19 mouse cellular contexts compared by ENCODE assay signal in the genomic region with DNA sequence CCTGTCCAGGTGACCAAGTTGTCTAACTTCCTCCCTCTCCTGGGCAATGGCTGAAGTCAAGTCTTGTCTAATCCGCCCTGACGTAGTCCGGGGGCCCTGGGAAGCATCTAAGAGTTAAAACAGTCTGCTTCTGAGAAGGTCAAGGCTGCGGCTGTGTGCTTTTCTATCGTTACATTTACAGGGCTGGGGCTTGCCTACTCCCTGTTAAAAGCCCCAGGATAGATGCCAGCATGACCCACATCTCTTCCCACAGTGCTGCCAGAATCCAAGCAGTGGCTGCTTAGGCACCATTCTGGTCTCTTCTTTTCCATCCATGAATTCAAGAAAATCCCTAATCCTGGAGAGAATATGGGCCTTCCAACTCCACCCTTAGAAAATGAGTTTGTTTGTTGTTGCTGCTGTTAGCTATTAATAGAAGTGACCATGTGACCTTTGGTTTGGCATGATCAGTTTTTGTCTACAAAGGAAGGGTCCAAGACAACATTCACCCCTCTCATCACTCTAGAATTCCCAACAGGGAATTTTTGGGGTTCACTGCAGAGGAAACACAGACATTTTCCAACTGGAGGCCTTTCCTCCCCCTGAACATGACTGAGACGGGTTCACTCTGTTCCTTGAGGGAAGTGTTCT. TPM values are rescaled to one million over a fixed set of nuclear protein-coding genes. Genes with fewer than 3 reads are reported as not detected.
DNase-seq lines count a peak whose midpoint lies in the region; ATAC-seq lines count a peak whose summit lies in the region.
"Had no signal": no experiment of that assay in that cellular context is flagged by ENCODE, and none has a peak within 500 bp of the region (broad histone marks: within the 10 kb centered on the region; RNA-seq: fewer than 3 reads in every experiment).

No protein-coding gene starts in this region.

- H3K27me3 ChIP-seq in kidney, embryonic 16.5 days (ENCODE audit: insufficient read depth, low read length) = no peaks in the 10 kb centered on the region
- H3K27me3 ChIP-seq in kidney, embryonic 15.5 days = no peaks in the 10 kb centered on the region
- H3K27me3 ChIP-seq: liver, embryonic 13.5 days; neural tube, embryonic 15.5 days had no signal

- no peak overlapping the region for H3K4me2 ChIP-seq in kidney, embryonic 16.5 days (replicated peaks; ENCODE audit: low read depth, low read length)
- H3K4me2 ChIP-seq in kidney, embryonic 15.5 days = no peak overlapping the region
- H3K4me2 ChIP-seq: liver, embryonic 13.5 days; neural tube, embryonic 15.5 days had no signal

- H3K4me3 ChIP-seq in kidney, embryonic 16.5 days (ENCODE audit: low read length) = no peak overlapping the region
- no peak overlapping the region for H3K4me3 ChIP-seq in kidney, embryonic 15.5 days (replicated peaks)
- H3K4me3 ChIP-seq: liver, embryonic 13.5 days; neural tube, embryonic 15.5 days had no signal

- ATAC-seq in frontal cortex, adult (ENCODE audit: low TSS enrichment) = peak; percentile 38; the same call in 1 of the 2 replicates
- 0 out of 2 replicates have a peak, but pooled peaks have one; percentile 14 for ATAC-seq in kidney, embryonic 16.5 days (ENCODE audit: low FRiP score, low TSS enrichment)
- no peak for ATAC-seq in kidney, embryonic 15.5 days (replicated peaks; ENCODE audit: low FRiP score)
- peak; percentile 51; the same call in 1 of the 2 replicates for ATAC-seq in megakaryocyte, adult 5-6 weeks (ENCODE audit: poor library complexity, severe bottlenecking)
- ATAC-seq: forebrain, embryonic 14.5 days; hindbrain, embryonic 16.5 days had no signal

- DNase-seq in frontal cortex, postnatal 25 days (ENCODE audit: low spot score in 2 of 2) = no peak
- DNase-seq in testis, postnatal 14 days (ENCODE audit: low spot score) = peak; percentile 62
- DNase-seq: B cell, adult 2 months; cerebellum, adult 8-10 months; cerebellum, postnatal 25 days; layer of hippocampus, postnatal 36 days; liver, embryonic 13.5 days; lung, postnatal 10 days; midbrain, embryonic 14.5 days; right cerebral cortex, adult 18-20 months; spleen, adult 18-20 months had no signal

- WGBS in kidney, embryonic 16.5 days = 69% methylated on average over 6 of the region's 6 CpGs
- 71% methylated on average over 6 of the region's 6 CpGs for WGBS in kidney, embryonic 15.5 days

- H3K9ac ChIP-seq in kidney, embryonic 16.5 days (replicated peaks; ENCODE audit: low read length) = no peak overlapping the region
- no peak overlapping the region for H3K9ac ChIP-seq in kidney, embryonic 15.5 days
- H3K9ac ChIP-seq: liver, embryonic 13.5 days; neural tube, embryonic 15.5 days had no signal

- H3K9me3 ChIP-seq in kidney, embryonic 16.5 days (ENCODE audit: low read length) = no peaks in the 10 kb centered on the region
- H3K9me3 ChIP-seq in kidney, embryonic 15.5 days (replicated peaks) = no peaks in the 10 kb centered on the region
- H3K9me3 ChIP-seq: liver, embryonic 13.5 days; neural tube, embryonic 15.5 days had no signal

- H3K36me3 ChIP-seq in kidney, embryonic 16.5 days (ENCODE audit: insufficient read depth, low read length) = no peaks in the 10 kb centered on the region
- no peaks in the 10 kb centered on the region for H3K36me3 ChIP-seq in kidney, embryonic 15.5 days
- H3K36me3 ChIP-seq: liver, embryonic 13.5 days; neural tube, embryonic 15.5 days had no signal

- 0 out of 2 replicates have a peak overlapping the region, but pooled peaks have one; percentile 32 for H3K27ac ChIP-seq in kidney, embryonic 16.5 days (ENCODE audit: low read length)
- no peak overlapping the region for H3K27ac ChIP-seq in kidney, embryonic 15.5 days
- H3K27ac ChIP-seq: liver, embryonic 13.5 days; macrophage; neural tube, embryonic 15.5 days had no signal

- H3K4me1 ChIP-seq in kidney, embryonic 16.5 days (ENCODE audit: insufficient read depth, low read length) = peaks cover 9% of the 10 kb centered on the region
- H3K4me1 ChIP-seq in kidney, embryonic 15.5 days = peaks cover 14% of the 10 kb centered on the region
- H3K4me1 ChIP-seq: liver, embryonic 13.5 days; neural tube, embryonic 15.5 days had no signal

RNA-seq across cellular contexts. Expression of gene Rin3, which starts 12.0 kb away (rescaled TPM):
- 8.7 and 9.1 TPM in 2 replicates for polyA plus RNA-seq in kidney, embryonic 16.5 days (2015; fragmentation: Nextera tagmentation; extraction: Ambion mirVana)
- polyA plus RNA-seq in kidney, embryonic 15.5 days (2015; fragmentation: Nextera tagmentation; extraction: Ambion mirVana) = 10.0 and 10.5 TPM in 2 replicates
- 188 and 204 TPM in 2 replicates for total RNA-seq in megakaryocyte, adult 5-6 weeks (2015)
- 121 and 157 TPM in 2 replicates for total RNA-seq in megakaryocyte, adult 5-6 weeks (2017)
